Mouse (Mus musculus): Measurements from ENCODE around the gene Lta. TPM values are rescaled to one million over a fixed set of nuclear protein-coding genes. Genes with fewer than 3 reads are reported as not detected.

Lta gene
- polyA plus RNA-seq, 1 experiment: 0.27 TPM

- TF ChIP-seq CTCF (IDR thresholded peaks at IDR 0.05; ENCODE audit: borderline replicate concordance, extremely low read depth, insufficient read depth, insufficient read length) (no peak), POLR2A (IDR thresholded peaks at IDR 0.05; ENCODE audit: borderline replicate concordance, extremely low read depth, insufficient read depth, insufficient read length, poor library complexity, severe bottlenecking) (no peak)
- no peak for DNase-seq (ENCODE audit: low read depth)
These were observed 17.1 kb upstream of the Lta start for GRCm38 (mm10) chr17:35222299-35222698.

- DNase-seq (ENCODE audit: low read depth): no peak
- TF ChIP-seq CTCF (IDR thresholded peaks at IDR 0.05; ENCODE audit: borderline replicate concordance, extremely low read depth, insufficient read depth, insufficient read length): no peak
- no peak for TF ChIP-seq POLR2A (IDR thresholded peaks at IDR 0.05; ENCODE audit: borderline replicate concordance, extremely low read depth, insufficient read depth, insufficient read length, poor library complexity, severe bottlenecking)
These were observed 15.2 kb upstream of the Lta start, which contains the start of gene Gm16181 for GRCm38 (mm10) chr17:35220156-35220952. Gene Gm16181 (plus strand): TSS chr17:35220834.

- TF ChIP-seq CTCF (IDR thresholded peaks at IDR 0.05; ENCODE audit: borderline replicate concordance, extremely low read depth, insufficient read depth, insufficient read length): no peak
- TF ChIP-seq POLR2A (IDR thresholded peaks at IDR 0.05; ENCODE audit: borderline replicate concordance, extremely low read depth, insufficient read depth, insufficient read length, poor library complexity, severe bottlenecking): no peak
- DNase-seq (ENCODE audit: low read depth): no peak
These were observed 14.5 kb upstream of the Lta start for GRCm38 (mm10) chr17:35219601-35220041.

GRCm38 (mm10) chr17:35218516-35219193, 13.5 kb upstream of the Lta start:
- TF ChIP-seq CTCF (IDR thresholded peaks at IDR 0.05; ENCODE audit: borderline replicate concordance, extremely low read depth, insufficient read depth, insufficient read length) (no peak), POLR2A (IDR thresholded peaks at IDR 0.05; ENCODE audit: borderline replicate concordance, extremely low read depth, insufficient read depth, insufficient read length, poor library complexity, severe bottlenecking) (no peak)
- DNase-seq (ENCODE audit: low read depth): no peak

GRCm38 (mm10) chr17:35213071-35213470, 7.9 kb upstream of the Lta start:
- no peak for DNase-seq (ENCODE audit: low read depth)
- TF ChIP-seq POLR2A (IDR thresholded peaks at IDR 0.05; ENCODE audit: borderline replicate concordance, extremely low read depth, insufficient read depth, insufficient read length, poor library complexity, severe bottlenecking): no peak
- TF ChIP-seq CTCF (IDR thresholded peaks at IDR 0.05; ENCODE audit: borderline replicate concordance, extremely low read depth, insufficient read depth, insufficient read length): no peak

GRCm38 (mm10) chr17:35210593-35210992, 5.4 kb upstream of the Lta start:
- TF ChIP-seq POLR2A (IDR thresholded peaks at IDR 0.05; ENCODE audit: borderline replicate concordance, extremely low read depth, insufficient read depth, insufficient read length, poor library complexity, severe bottlenecking) (no peak), CTCF (IDR thresholded peaks at IDR 0.05; ENCODE audit: borderline replicate concordance, extremely low read depth, insufficient read depth, insufficient read length) (no peak)
- no peak for DNase-seq (ENCODE audit: low read depth)

GRCm38 (mm10) chr17:35209785-35210535, 4.8 kb upstream of the Lta start:
- DNase-seq (ENCODE audit: low read depth): no peak
- no peak for TF ChIP-seq POLR2A (IDR thresholded peaks at IDR 0.05; ENCODE audit: borderline replicate concordance, extremely low read depth, insufficient read depth, insufficient read length, poor library complexity, severe bottlenecking)
- no peak for TF ChIP-seq CTCF (IDR thresholded peaks at IDR 0.05; ENCODE audit: borderline replicate concordance, extremely low read depth, insufficient read depth, insufficient read length)

GRCm38 (mm10) chr17:35205380-35205769, 224 bp upstream of the Lta start:
- DNase-seq (ENCODE audit: low read depth): no peak

GRCm38 (mm10) chr17:35202442-35202841, 2.7 kb downstream of the Lta start:
- no peak for DNase-seq (ENCODE audit: low read depth)
- TF ChIP-seq CTCF (IDR thresholded peaks at IDR 0.05; ENCODE audit: borderline replicate concordance, extremely low read depth, insufficient read depth, insufficient read length): no peak
- no peak for TF ChIP-seq POLR2A (IDR thresholded peaks at IDR 0.05; ENCODE audit: borderline replicate concordance, extremely low read depth, insufficient read depth, insufficient read length, poor library complexity, severe bottlenecking)

More at GRCm38 (mm10) chr17:35205380-35205769, 224 bp upstream of the Lta start:
- TF ChIP-seq POLR2A (IDR thresholded peaks at IDR 0.05; ENCODE audit: borderline replicate concordance, extremely low read depth, insufficient read depth, insufficient read length, poor library complexity, severe bottlenecking) (no peak), CTCF (IDR thresholded peaks at IDR 0.05; ENCODE audit: borderline replicate concordance, extremely low read depth, insufficient read depth, insufficient read length) (no peak)

GRCm38 (mm10) chr17:35201787-35202186, 3.4 kb downstream of the Lta start, which contains the start of gene Tnf:
Gene Tnf (minus strand): TSS chr17:35202007.
- TF ChIP-seq POLR2A (IDR thresholded peaks at IDR 0.05; ENCODE audit: borderline replicate concordance, extremely low read depth, insufficient read depth, insufficient read length, poor library complexity, severe bottlenecking): no peak
- TF ChIP-seq CTCF (IDR thresholded peaks at IDR 0.05; ENCODE audit: borderline replicate concordance, extremely low read depth, insufficient read depth, insufficient read length): no peak
- no peak for DNase-seq (ENCODE audit: low read depth)

- DNase-seq (ENCODE audit: low read depth): no peak
- TF ChIP-seq POLR2A (IDR thresholded peaks at IDR 0.05; ENCODE audit: borderline replicate concordance, extremely low read depth, insufficient read depth, insufficient read length, poor library complexity, severe bottlenecking) (no peak), CTCF (IDR thresholded peaks at IDR 0.05; ENCODE audit: borderline replicate concordance, extremely low read depth, insufficient read depth, insufficient read length) (no peak)
These were observed 4.0 kb downstream of the Lta start for GRCm38 (mm10) chr17:35201128-35201527.

All from brain, embryonic 14.5 days (tissue).